Mouse (Mus musculus) forebrain, embryonic 11.5 days (tissue): ENCODE data around the gene Hook2. TPM values are rescaled to one million over a fixed set of nuclear protein-coding genes. Genes with fewer than 3 reads are reported as not detected.
A peak's percentile ranks its signal among the peaks of the same experiment; 100 is the strongest.

Experiments
- ATAC-seq: fragments of 200-750 bp; cut with Nextera tagmentation; replicated peaks from 2 replicates; pipeline ENCODE4 v1.8.0; 2017; ENCODE audit warnings: moderate TSS enrichment; ENCODE audit not compliant: low FRiP score
- DNase-seq: peaks from one replicate; pipeline ENCODE4 v3.0.0-alpha.2; 2017; ENCODE audit warnings: low spot score
- H3K27ac ChIP-seq: fragments of 300-500 bp; sonication (generic); 2 replicates; pipeline ENCODE4 v1.5.1; 2014; ENCODE audit warnings: low read depth, low read length
- H3K27me3 ChIP-seq: fragments of 300-500 bp; sonication (generic); 2 replicates; pipeline ENCODE4 v1.6.1; 2014; ENCODE audit warnings: mild to moderate bottlenecking, low read length, mixed read lengths; ENCODE audit not compliant: control insufficient read depth, insufficient read depth
- H3K36me3 ChIP-seq: fragments of 300-500 bp; sonication (generic); 2 replicates; pipeline ENCODE4 v1.6.1; 2014; ENCODE audit warnings: mild to moderate bottlenecking, low read length, moderate library complexity, mixed read lengths; ENCODE audit not compliant: control insufficient read depth, insufficient read depth
- H3K4me1 ChIP-seq: fragments of 300-500 bp; sonication (generic); replicated peaks from 2 replicates; pipeline ENCODE4 v1.6.1; 2014; ENCODE audit warnings: low read length, mixed read lengths; ENCODE audit not compliant: control insufficient read depth, insufficient read depth
- H3K4me2 ChIP-seq: fragments of 300-500 bp; sonication (generic); 2 replicates; pipeline ENCODE4 v1.6.1; 2014; ENCODE audit warnings: low read depth, mild to moderate bottlenecking, low read length, moderate library complexity, mixed read lengths; ENCODE audit not compliant: severe bottlenecking
- H3K4me3 ChIP-seq: fragments of 300-500 bp; sonication (generic); 2 replicates; pipeline ENCODE4 v1.5.1; 2014; ENCODE audit warnings: low read depth, low read length
- H3K9ac ChIP-seq: fragments of 300-500 bp; sonication (generic); 2 replicates; pipeline ENCODE4 v1.6.1; 2014; ENCODE audit warnings: low read length
- H3K9me3 ChIP-seq: fragments of 300-500 bp; sonication (generic); 2 replicates; pipeline ENCODE4 v1.6.1; 2016; ENCODE audit warnings: low read length, mixed read lengths; ENCODE audit not compliant: control insufficient read depth
- WGBS: fragments of 180-500 bp; shearing (Covaris S2); extraction: QIAGEN DNeasy Blood & Tissue Kit; methylation state at CpG from one replicate; pipeline ENCODE4 v1.1.7; 2014; 5-methylcytosine and 5-hydroxymethylcytosine counted together
- polyA plus RNA-seq: library from polyadenylated mRNA; unstranded; fragments of >200 nt; fragmentation: Nextera tagmentation; extraction: Ambion mirVana; gene quantifications from 2 replicates; pipeline ENCODE4 v1.2.1, GENCODE M21; 2014

Hook2 gene
- polyA plus RNA-seq, 1 experiment from 2014 or later = 14.8 TPM

- DNase-seq (no peak), ATAC-seq (no peak)
- H3K4me2 ChIP-seq = no peak overlapping the region
- WGBS = 9% methylated on average over 18 of the region's 18 CpGs
- H3K4me3 ChIP-seq = no peak overlapping the region
- H3K9me3 ChIP-seq = no peaks in the 10 kb centered on the region
- no peak overlapping the region for H3K9ac ChIP-seq
- H3K27me3 ChIP-seq = peaks cover 12% of the 10 kb centered on the region; the same call in 1 of the 2 replicates
- H3K36me3 ChIP-seq = no peaks in the 10 kb centered on the region
- H3K4me1 ChIP-seq = no peaks in the 10 kb centered on the region
- no peak overlapping the region for H3K27ac ChIP-seq
These were observed 37.7 kb upstream of the Hook2 start for GRCm38 (mm10) chr8:84952612-84953255.

DNA sequence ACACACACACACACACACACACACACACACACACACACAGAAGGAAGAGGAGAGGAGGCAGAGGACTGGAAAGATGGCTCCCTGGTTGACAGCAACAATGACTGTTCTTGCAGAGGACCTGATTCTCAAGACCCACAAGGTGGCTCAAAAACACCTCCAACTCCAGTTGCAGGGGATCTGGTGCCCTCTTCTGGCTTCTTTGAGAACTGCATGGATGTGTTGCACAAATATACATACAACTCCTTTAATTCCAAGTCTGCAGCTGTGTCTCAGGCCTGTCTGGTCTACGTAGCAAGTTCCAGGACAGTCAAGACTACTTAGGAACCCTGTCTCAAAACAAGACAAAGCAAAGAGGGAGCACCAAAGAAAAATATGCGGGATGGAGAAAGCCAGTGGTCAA, 33.6 kb upstream of the Hook2 start:
- DNase-seq = peak; percentile 86
- Histone ChIP-seq H3K9me3 (no peaks in the 10 kb centered on the region), H3K4me2 (no peak overlapping the region), H3K9ac (no peak overlapping the region), H3K4me3 (no peak overlapping the region), H3K27ac (no peak overlapping the region), H3K4me1 (no peaks in the 10 kb centered on the region), H3K36me3 (peaks cover 4% of the 10 kb centered on the region; the same call in 1 of the 2 replicates), H3K27me3 (peaks cover 8% of the 10 kb centered on the region; the same call in 1 of the 2 replicates)
- ATAC-seq = no peak
- 50% methylated on average over 2 of the region's 2 CpGs for WGBS

- H3K9ac ChIP-seq = no peak overlapping the region
- DNase-seq (no peak), ATAC-seq (no peak)
- WGBS = 93% methylated on average over 7 of the region's 7 CpGs
- no peaks in the 10 kb centered on the region for H3K9me3 ChIP-seq
- no peak overlapping the region for H3K27ac ChIP-seq
- H3K4me1 ChIP-seq = peaks cover under 1% of the 10 kb centered on the region; the same call in 1 of the 2 replicates
- H3K4me2 ChIP-seq = no peak overlapping the region
- no peaks in the 10 kb centered on the region for H3K27me3 ChIP-seq
- peaks cover 4% of the 10 kb centered on the region; the same call in 1 of the 2 replicates for H3K36me3 ChIP-seq
- H3K4me3 ChIP-seq = no peak overlapping the region
These were observed 30.6 kb upstream of the Hook2 start for GRCm38 (mm10) chr8:84959811-84960210.

DNA sequence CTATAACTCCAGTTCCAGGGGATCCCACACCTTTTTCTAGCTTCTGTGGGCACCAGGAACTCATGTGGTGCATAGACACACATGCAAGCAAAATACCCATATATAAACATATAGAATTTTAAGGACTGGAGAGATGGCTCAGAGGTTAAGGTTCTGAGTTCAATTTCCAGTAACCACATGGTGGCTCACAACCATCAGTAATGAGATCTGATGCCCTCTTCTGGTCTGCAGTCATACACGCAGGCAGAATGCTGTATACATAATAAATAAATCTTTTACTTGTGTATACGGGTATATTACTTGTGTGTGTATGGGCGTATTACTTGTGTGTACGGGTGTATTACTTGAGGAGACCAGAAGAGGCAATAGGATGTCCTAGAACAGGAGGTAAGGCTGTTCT, 26.5 kb upstream of the Hook2 start:
- ATAC-seq (no peak), DNase-seq (no peak)
- WGBS = 94% methylated on average over 4 of the region's 4 CpGs
- no peak overlapping the region for H3K4me3 ChIP-seq
- no peaks in the 10 kb centered on the region for H3K27me3 ChIP-seq
- peaks cover 4% of the 10 kb centered on the region; the same call in 1 of the 2 replicates for H3K36me3 ChIP-seq
- peaks cover 8% of the 10 kb centered on the region for H3K4me1 ChIP-seq
- H3K27ac ChIP-seq = no peak overlapping the region
- no peak overlapping the region for H3K9ac ChIP-seq
- no peaks in the 10 kb centered on the region for H3K9me3 ChIP-seq
- no peak overlapping the region for H3K4me2 ChIP-seq

GRCm38 (mm10) chr8:84965731-84966291, 24.6 kb upstream of the Hook2 start:
- H3K27me3 ChIP-seq = no peaks in the 10 kb centered on the region
- ATAC-seq = peak; percentile 90
- no peaks in the 10 kb centered on the region for H3K9me3 ChIP-seq
- peak overlapping the region; percentile 71 for H3K27ac ChIP-seq
- peak overlapping the region; percentile 92 for H3K4me2 ChIP-seq
- DNase-seq = peak; percentile 98
- H3K9ac ChIP-seq = peak overlapping the region; percentile 80
- H3K36me3 ChIP-seq = no peaks in the 10 kb centered on the region
- under 1% methylated on average over 41 of the region's 41 CpGs for WGBS
- peak overlapping the region; percentile 73 for H3K4me3 ChIP-seq
- peaks cover 10% of the 10 kb centered on the region for H3K4me1 ChIP-seq

- Histone ChIP-seq H3K9me3 (no peaks in the 10 kb centered on the region), H3K27ac (no peak overlapping the region), H3K4me2 (no peak overlapping the region), H3K36me3 (peaks cover 1% of the 10 kb centered on the region; the same call in 1 of the 2 replicates), H3K4me3 (no peak overlapping the region), H3K9ac (no peak overlapping the region), H3K4me1 (peaks cover 14% of the 10 kb centered on the region), H3K27me3 (no peaks in the 10 kb centered on the region)
- 60% methylated on average over 3 of the region's 3 CpGs for WGBS
- no peak for DNase-seq
- ATAC-seq = no peak
These were observed 23.8 kb upstream of the Hook2 start for GRCm38 (mm10) chr8:84966603-84967002.

GRCm38 (mm10) chr8:84967532-84968304, 22.7 kb upstream of the Hook2 start:
- DNase-seq (no peak), ATAC-seq (no peak)
- no peak overlapping the region for H3K4me2 ChIP-seq
- no peak overlapping the region for H3K9ac ChIP-seq
- H3K27me3 ChIP-seq = no peaks in the 10 kb centered on the region
- H3K36me3 ChIP-seq = peaks cover 8% of the 10 kb centered on the region; the same call in 1 of the 2 replicates
- no peak overlapping the region for H3K4me3 ChIP-seq
- 87% methylated on average over 13 of the region's 13 CpGs for whole genome bisulfite sequencing
- H3K4me1 ChIP-seq = peaks cover 14% of the 10 kb centered on the region
- no peak overlapping the region for H3K27ac ChIP-seq
- H3K9me3 ChIP-seq = no peaks in the 10 kb centered on the region

GRCm38 (mm10) chr8:84968650-84969049, 21.8 kb upstream of the Hook2 start:
- DNase-seq (no peak), ATAC-seq (no peak)
- Histone ChIP-seq H3K9ac (peak overlapping the region; percentile 97), H3K4me2 (peak overlapping the region; percentile 60), H3K27me3 (no peaks in the 10 kb centered on the region), H3K4me3 (peak overlapping the region; percentile 71), H3K27ac (0 out of 2 replicates have a peak overlapping the region, but pooled peaks have one; percentile 27), H3K36me3 (peaks cover 11% of the 10 kb centered on the region; the same call in 1 of the 2 replicates), H3K4me1 (peaks cover 14% of the 10 kb centered on the region), H3K9me3 (no peaks in the 10 kb centered on the region)
- WGBS = 24% methylated on average over 2 of the region's 2 CpGs
